Mouse (Mus musculus) forebrain, embryonic 11.5 days (tissue): ENCODE data around the gene Atrx. TPM values are rescaled to one million over a fixed set of nuclear protein-coding genes. Genes with fewer than 3 reads are reported as not detected.
A peak's percentile ranks its signal among the peaks of the same experiment; 100 is the strongest.
"Not testable (repeated sequence)": the region's sequence is repeated elsewhere in the genome, so short reads cannot be mapped to it uniquely, and the experiment has no call there.

Experiments
- ATAC-seq: fragments of 200-750 bp; cut with Nextera tagmentation; replicated peaks from 2 replicates; pipeline ENCODE4 v1.8.0; 2017; ENCODE audit warnings: moderate TSS enrichment; ENCODE audit not compliant: low FRiP score
- DNase-seq: peaks from one replicate; pipeline ENCODE4 v3.0.0-alpha.2; 2017; ENCODE audit warnings: low spot score
- H3K27ac ChIP-seq: fragments of 300-500 bp; sonication (generic); 2 replicates; pipeline ENCODE4 v1.5.1; 2014; ENCODE audit warnings: low read depth, low read length
- H3K27me3 ChIP-seq: fragments of 300-500 bp; sonication (generic); 2 replicates; pipeline ENCODE4 v1.6.1; 2014; ENCODE audit warnings: mild to moderate bottlenecking, low read length, mixed read lengths; ENCODE audit not compliant: control insufficient read depth, insufficient read depth
- H3K36me3 ChIP-seq: fragments of 300-500 bp; sonication (generic); 2 replicates; pipeline ENCODE4 v1.6.1; 2014; ENCODE audit warnings: mild to moderate bottlenecking, low read length, moderate library complexity, mixed read lengths; ENCODE audit not compliant: control insufficient read depth, insufficient read depth
- H3K4me1 ChIP-seq: fragments of 300-500 bp; sonication (generic); replicated peaks from 2 replicates; pipeline ENCODE4 v1.6.1; 2014; ENCODE audit warnings: low read length, mixed read lengths; ENCODE audit not compliant: control insufficient read depth, insufficient read depth
- H3K4me2 ChIP-seq: fragments of 300-500 bp; sonication (generic); 2 replicates; pipeline ENCODE4 v1.6.1; 2014; ENCODE audit warnings: low read depth, mild to moderate bottlenecking, low read length, moderate library complexity, mixed read lengths; ENCODE audit not compliant: severe bottlenecking
- H3K4me3 ChIP-seq: fragments of 300-500 bp; sonication (generic); 2 replicates; pipeline ENCODE4 v1.5.1; 2014; ENCODE audit warnings: low read depth, low read length
- H3K9ac ChIP-seq: fragments of 300-500 bp; sonication (generic); 2 replicates; pipeline ENCODE4 v1.6.1; 2014; ENCODE audit warnings: low read length
- H3K9me3 ChIP-seq: fragments of 300-500 bp; sonication (generic); 2 replicates; pipeline ENCODE4 v1.6.1; 2016; ENCODE audit warnings: low read length, mixed read lengths; ENCODE audit not compliant: control insufficient read depth
- WGBS: fragments of 180-500 bp; shearing (Covaris S2); extraction: QIAGEN DNeasy Blood & Tissue Kit; methylation state at CpG from one replicate; pipeline ENCODE4 v1.1.7; 2014; 5-methylcytosine and 5-hydroxymethylcytosine counted together
- polyA plus RNA-seq: library from polyadenylated mRNA; unstranded; fragments of >200 nt; fragmentation: Nextera tagmentation; extraction: Ambion mirVana; gene quantifications from 2 replicates; pipeline ENCODE4 v1.2.1, GENCODE M21; 2014

Gene Atrx
- polyA plus RNA-seq, 1 experiment from 2014 or later, result 228 TPM

DNA sequence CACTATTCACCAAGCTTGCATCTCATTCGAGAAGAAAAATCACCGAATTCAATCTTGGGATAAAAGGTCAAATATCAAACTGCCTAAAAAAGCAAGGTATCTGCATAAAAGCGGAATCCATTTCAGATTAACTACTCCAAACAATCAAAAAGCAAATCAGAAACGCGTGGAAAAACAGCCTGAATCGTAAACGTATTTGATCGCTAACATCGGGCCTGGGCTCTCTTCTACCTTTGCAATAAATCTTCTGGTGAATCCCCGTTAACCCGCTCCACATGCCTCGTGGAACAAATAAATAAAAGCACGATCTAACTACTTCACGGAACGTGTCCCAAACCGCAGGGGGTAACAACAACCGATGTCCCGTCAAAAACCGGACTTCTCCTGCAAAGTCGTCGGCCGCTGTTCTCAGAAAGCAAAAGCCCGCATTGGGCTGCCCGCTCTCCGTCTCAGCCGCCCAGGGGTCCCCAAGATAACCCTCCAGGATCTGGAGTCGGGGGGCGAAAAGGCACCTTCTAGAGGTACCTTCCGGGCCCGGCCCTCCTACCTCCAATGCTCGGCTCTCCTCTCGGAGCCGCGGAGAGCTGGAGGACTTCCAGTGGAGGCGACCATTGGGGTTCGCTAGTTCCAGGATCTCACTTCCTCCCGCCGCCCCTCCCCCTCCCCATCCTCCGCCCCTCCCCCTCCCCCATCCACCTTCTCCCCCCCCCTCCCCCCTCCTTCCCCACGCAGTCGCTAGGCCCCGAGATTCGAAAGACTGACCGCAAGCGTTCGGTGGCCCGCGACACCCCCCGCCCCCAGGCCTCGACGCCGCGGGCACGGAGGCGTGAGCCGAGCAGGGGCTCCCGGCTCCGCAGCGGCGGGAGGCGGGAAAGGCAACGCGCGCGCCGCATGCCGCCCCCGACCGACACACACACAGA is 1.0 kb downstream of the Atrx start:
- Histone ChIP-seq H3K36me3 (no peaks in the 10 kb centered on the region; the same call in 1 of the 2 replicates), H3K9me3 (no peaks in the 10 kb centered on the region; the same call in 1 of the 2 replicates), H3K27me3 (no peaks in the 10 kb centered on the region; the same call in 1 of the 2 replicates), H3K9ac (peak overlapping the region; percentile 82), H3K4me2 (peak overlapping the region; percentile 41; the same call in 1 of the 2 replicates), H3K4me1 (no peaks in the 10 kb centered on the region), H3K27ac (peak overlapping the region; percentile 88), H3K4me3 (peak overlapping the region; percentile 44)
- ATAC-seq, result peak; percentile 81
- peak; percentile 80 for DNase-seq
- WGBS, result 26% methylated on average over 37 of the region's 69 CpGs

DNA sequence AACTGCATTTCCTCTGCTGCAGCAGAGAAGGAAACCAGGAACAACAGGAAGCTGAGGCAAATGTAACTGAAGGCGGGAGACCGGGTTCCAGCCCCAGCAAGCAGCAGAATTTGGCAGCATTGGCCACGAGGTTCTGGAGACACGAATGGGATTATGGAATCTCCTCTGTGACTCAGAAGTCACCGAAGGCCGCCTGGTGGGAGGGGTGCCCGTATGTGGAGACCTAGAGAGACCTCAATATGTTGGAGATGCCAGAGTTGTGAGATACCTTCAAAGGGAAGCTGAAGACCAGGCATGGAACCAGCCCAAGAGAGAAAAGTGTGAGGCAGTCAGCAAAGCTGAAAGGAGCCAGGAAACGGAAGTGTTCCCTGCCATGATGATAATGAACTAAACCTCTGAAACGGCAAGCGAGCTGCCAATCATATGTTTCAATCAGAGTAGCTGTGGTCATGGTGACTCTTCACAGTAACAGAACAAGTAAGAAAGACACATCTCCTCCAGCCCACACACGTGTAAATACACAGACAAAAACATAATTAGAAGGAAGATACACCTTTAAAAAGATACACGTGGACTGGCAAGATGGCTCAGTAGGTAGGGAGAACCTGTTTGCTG is 3.0 kb downstream of the Atrx start:
- no peak overlapping the region for H3K4me3 ChIP-seq
- WGBS, result 85% methylated on average over 12 of the region's 12 CpGs
- H3K36me3 ChIP-seq, result no peaks in the 10 kb centered on the region; the same call in 1 of the 2 replicates
- no peaks in the 10 kb centered on the region; the same call in 1 of the 2 replicates for H3K9me3 ChIP-seq
- no peak for DNase-seq
- H3K4me1 ChIP-seq, result no peaks in the 10 kb centered on the region
- H3K9ac ChIP-seq, result no peak overlapping the region
- no peak overlapping the region for H3K4me2 ChIP-seq
- H3K27ac ChIP-seq, result no peak overlapping the region
- no peaks in the 10 kb centered on the region for H3K27me3 ChIP-seq
- ATAC-seq, result no peak

DNA sequence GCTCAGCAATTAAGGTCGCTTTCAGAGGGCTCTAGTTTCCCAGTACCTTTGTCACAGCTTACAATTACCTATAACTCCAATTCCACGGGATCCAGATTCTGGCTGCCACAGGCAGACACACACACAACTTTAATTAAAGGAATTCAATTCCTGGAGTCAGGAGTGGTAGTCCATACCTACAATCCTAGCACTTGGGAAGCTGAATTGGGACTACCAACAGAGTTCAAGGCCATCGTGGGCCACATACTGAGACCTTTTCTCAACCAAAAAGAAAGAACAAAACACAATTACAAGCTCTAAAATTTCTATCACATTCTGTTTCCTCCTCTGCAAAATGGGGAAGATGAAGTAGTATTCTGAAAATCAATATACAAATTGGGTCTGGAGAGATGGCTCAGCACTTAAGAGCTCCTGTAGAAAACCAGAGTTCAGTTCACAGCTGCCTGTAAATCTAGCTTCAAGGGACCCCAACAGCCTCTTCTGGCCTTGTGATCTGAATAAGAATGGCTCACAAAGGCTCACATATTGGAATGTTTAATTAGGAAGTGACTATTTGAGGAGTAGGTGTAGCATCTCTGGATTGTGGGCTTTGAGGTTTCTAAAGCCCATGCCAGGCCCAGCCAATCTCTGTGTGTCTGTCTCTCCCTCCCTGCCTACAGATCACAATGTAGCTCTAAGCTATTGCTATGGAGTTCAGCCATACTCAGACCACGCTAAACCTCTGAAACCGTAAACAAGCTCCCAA is 4.7 kb downstream of the Atrx start:
- DNase-seq, result no peak
- 88% methylated on average over 5 of the region's 5 CpGs for WGBS

DNA sequence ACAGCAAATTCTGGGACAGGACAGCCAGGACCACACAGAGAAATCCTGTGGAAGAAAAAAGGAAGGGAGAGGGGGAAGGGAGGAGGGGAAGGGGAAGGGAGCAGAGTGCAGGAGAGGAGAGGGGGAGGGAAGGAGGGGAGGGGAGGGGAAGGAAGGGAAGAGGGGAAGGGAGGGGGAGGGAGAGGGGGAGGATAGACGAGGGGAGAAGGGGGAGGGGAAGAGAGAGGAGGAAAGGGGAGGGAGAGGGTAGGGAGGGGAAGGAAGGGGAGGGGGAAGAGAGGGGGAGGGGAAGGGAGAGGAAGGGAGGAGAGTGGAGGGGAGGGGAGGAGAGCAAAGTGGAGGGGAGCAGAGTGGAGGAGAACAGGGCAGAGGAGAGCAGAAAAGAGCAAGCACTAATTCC is 5.3 kb downstream of the Atrx start:
- Histone ChIP-seq H3K4me1 (no peaks in the 10 kb centered on the region), H3K27me3 (no peaks in the 10 kb centered on the region), H3K27ac (no peak overlapping the region), H3K9ac (no peak overlapping the region), H3K4me2 (no peak overlapping the region), H3K36me3 (no peaks in the 10 kb centered on the region; the same call in 1 of the 2 replicates), H3K9me3 (no peaks in the 10 kb centered on the region; the same call in 1 of the 2 replicates), H3K4me3 (no peak overlapping the region)
- no peak for ATAC-seq
- 60% methylated on average over 1 of the region's 1 CpGs for WGBS
- no peak for DNase-seq

More for the DNA sequence above, 4.7 kb downstream of the Atrx start:
- no peaks in the 10 kb centered on the region; the same call in 1 of the 2 replicates for H3K9me3 ChIP-seq
- no peak for ATAC-seq
- no peak overlapping the region for H3K4me3 ChIP-seq
- H3K36me3 ChIP-seq, result no peaks in the 10 kb centered on the region; the same call in 1 of the 2 replicates
- H3K9ac ChIP-seq, result no peak overlapping the region
- H3K4me2 ChIP-seq, result no peak overlapping the region
- H3K27me3 ChIP-seq, result no peaks in the 10 kb centered on the region
- H3K27ac ChIP-seq, result no peak overlapping the region
- no peaks in the 10 kb centered on the region for H3K4me1 ChIP-seq

DNA sequence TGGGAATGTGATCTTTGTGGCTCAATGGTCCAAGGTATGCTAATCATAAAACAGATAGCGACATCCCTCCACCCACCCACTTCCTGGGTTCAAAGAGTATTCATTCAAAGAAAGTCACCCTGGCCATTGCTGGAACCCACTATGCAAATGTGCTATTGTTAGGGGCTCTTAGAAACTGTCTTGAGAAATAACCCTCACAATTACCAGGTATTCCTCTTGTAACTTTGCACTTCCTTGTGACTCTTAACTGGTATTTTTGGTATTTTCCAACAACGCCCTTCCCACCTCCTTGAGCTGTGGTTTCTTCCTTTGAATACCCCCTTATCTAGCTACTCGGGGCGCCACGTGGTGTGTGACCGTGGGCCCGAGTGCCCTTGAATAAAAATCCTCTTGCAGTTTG is 6.2 kb downstream of the Atrx start:
- not testable (repeated sequence) for H3K36me3 ChIP-seq, H3K27ac ChIP-seq, H3K4me2 ChIP-seq, ATAC-seq, H3K27me3 ChIP-seq, DNase-seq, H3K4me1 ChIP-seq, H3K4me3 ChIP-seq, H3K9me3 ChIP-seq, H3K9ac ChIP-seq
- 93% methylated on average over 7 of the region's 7 CpGs for WGBS

DNA sequence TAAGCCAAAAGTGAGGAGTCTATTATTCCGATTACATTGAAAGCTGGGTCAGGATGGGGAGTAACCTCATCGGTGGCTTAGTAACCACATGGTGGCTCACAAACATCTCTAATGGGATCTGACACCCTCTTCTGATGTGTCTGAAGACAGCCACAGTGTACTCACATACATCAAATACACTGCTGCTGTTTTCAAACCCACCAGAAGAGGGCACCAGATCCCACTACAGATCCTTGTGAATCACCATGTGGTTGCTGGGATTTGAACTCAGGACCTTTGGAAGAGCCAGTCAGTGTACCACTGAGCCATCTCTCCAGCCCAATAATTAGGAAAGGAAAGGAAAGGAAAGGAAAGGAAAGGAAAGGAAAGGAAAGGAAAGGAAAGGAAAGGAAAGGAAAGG is 7.8 kb downstream of the Atrx start:
- 88% methylated on average over 2 of the region's 2 CpGs for WGBS
- H3K36me3 ChIP-seq, result no peaks in the 10 kb centered on the region; the same call in 1 of the 2 replicates

DNA sequence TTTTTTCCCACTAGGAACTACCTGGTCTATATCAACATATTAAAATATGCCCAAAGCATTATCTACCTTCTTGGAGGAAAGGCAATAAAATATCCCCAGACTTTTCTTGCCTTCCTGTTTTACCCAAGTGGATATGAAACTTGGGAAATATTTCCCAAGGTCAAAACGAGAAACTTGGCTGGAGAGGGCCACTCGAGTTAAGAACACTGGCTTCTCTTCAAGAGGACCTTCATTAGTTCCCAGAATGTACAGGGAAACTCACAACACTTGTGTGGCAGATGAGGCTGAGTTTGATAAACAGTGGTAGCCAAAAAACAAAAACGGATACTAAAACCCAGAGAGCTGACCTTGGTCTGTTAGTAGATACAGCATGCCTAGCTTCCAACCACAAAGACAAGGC is 17.5 kb downstream of the Atrx start:
- H3K9me3 ChIP-seq, result no peaks in the 10 kb centered on the region
- H3K27ac ChIP-seq, result no peak overlapping the region
- H3K4me3 ChIP-seq, result no peak overlapping the region
- H3K27me3 ChIP-seq, result no peaks in the 10 kb centered on the region
- no peak overlapping the region for H3K9ac ChIP-seq
- H3K4me2 ChIP-seq, result no peak overlapping the region
- no peaks in the 10 kb centered on the region for H3K4me1 ChIP-seq
- no peaks in the 10 kb centered on the region for H3K36me3 ChIP-seq
- no peak for ATAC-seq
- DNase-seq, result no peak
- 86% methylated on average over 3 of the region's 3 CpGs for WGBS

More for the DNA sequence above, 7.8 kb downstream of the Atrx start:
- H3K4me3 ChIP-seq, result no peak overlapping the region
- H3K9me3 ChIP-seq, result no peaks in the 10 kb centered on the region; the same call in 1 of the 2 replicates
- no peaks in the 10 kb centered on the region for H3K4me1 ChIP-seq
- ATAC-seq (no peak), DNase-seq (no peak)
- H3K9ac ChIP-seq, result no peak overlapping the region
- no peak overlapping the region for H3K4me2 ChIP-seq
- no peak overlapping the region for H3K27ac ChIP-seq
- no peaks in the 10 kb centered on the region for H3K27me3 ChIP-seq

DNA sequence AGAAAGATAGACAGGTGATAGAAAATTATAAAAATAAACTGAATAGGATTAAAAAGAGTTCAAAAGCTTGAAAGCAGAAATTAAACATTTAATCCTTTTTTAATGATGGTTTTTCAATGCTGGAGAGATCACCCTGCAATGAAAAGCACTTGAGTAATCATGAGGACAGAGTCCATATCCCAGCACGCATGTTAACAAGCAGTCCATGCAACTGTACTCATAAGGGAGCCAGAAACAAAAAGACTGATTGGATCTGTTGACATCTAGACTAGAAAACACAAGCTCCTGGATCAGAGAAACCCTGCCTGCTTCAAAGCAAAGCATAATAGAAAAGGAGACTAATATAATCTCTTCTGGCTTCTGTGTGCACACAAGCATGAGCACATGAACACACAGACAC is 27.6 kb downstream of the Atrx start:
- Histone ChIP-seq H3K4me2 (no peak overlapping the region), H3K36me3 (no peaks in the 10 kb centered on the region), H3K27ac (no peak overlapping the region), H3K4me3 (no peak overlapping the region), H3K4me1 (no peaks in the 10 kb centered on the region), H3K9ac (no peak overlapping the region), H3K9me3 (no peaks in the 10 kb centered on the region), H3K27me3 (no peaks in the 10 kb centered on the region)
- ATAC-seq, result no peak
- DNase-seq, result no peak
- 89% methylated on average over 1 of the region's 1 CpGs for WGBS
